Mouse (Mus musculus) intestine, embryonic 16.5 days (tissue): Measurements from ENCODE around the gene Ddb2. TPM values are rescaled to one million over a fixed set of nuclear protein-coding genes. Genes with fewer than 3 reads are reported as not detected.

Source experiments
- ATAC-seq: fragments of 200-750 bp; cut with Nextera tagmentation; 2 replicates; pipeline ENCODE4 v1.8.0; 2017; ENCODE audit warnings: moderate TSS enrichment, moderate library complexity
- H3K27ac ChIP-seq: fragments of 300-500 bp; sonication (generic); 2 replicates; pipeline ENCODE4 v1.5.1; 2014; ENCODE audit warnings: mild to moderate bottlenecking, low read length
- H3K27me3 ChIP-seq: fragments of 300-500 bp; sonication (generic); replicated peaks from 2 replicates; pipeline ENCODE4 v1.6.1; 2014; ENCODE audit warnings: low read length, control low read depth, mixed read lengths; ENCODE audit not compliant: control insufficient read depth, insufficient read depth
- H3K36me3 ChIP-seq: fragments of 300-500 bp; sonication (generic); 2 replicates; pipeline ENCODE4 v1.6.1; 2014; ENCODE audit warnings: low read length, control low read depth; ENCODE audit not compliant: control insufficient read depth, insufficient read depth
- H3K4me1 ChIP-seq: fragments of 300-500 bp; sonication (generic); 2 replicates; pipeline ENCODE4 v1.6.1; 2014; ENCODE audit warnings: low read length, control low read depth, mixed read lengths; ENCODE audit not compliant: control insufficient read depth, insufficient read depth
- H3K4me2 ChIP-seq: fragments of 300-500 bp; sonication (generic); 2 replicates; pipeline ENCODE4 v1.6.1; 2014; ENCODE audit warnings: low read depth, low read length, control low read depth
- H3K4me3 ChIP-seq: fragments of 300-500 bp; sonication (generic); 2 replicates; pipeline ENCODE4 v1.5.1; 2014; ENCODE audit warnings: mild to moderate bottlenecking, low read length
- H3K9ac ChIP-seq: fragments of 300-500 bp; sonication (generic); 2 replicates; pipeline ENCODE4 v1.6.1; 2014; ENCODE audit warnings: low read depth, low read length
- H3K9me3 ChIP-seq: fragments of 300-500 bp; sonication (generic); 2 replicates; pipeline ENCODE4 v1.6.1; 2016; ENCODE audit warnings: low read length, control low read depth; ENCODE audit not compliant: control insufficient read depth
- WGBS: fragments of 180-500 bp; shearing (Covaris S2); extraction: QIAGEN DNeasy Blood & Tissue Kit; methylation state at CpG from one replicate; pipeline ENCODE4 v1.1.7; 2014; 5-methylcytosine and 5-hydroxymethylcytosine counted together
- polyA plus RNA-seq: library from polyadenylated mRNA; unstranded; fragments of >200 nt; fragmentation: Nextera tagmentation; extraction: Ambion mirVana; gene quantifications from 2 replicates; pipeline ENCODE4 v1.2.1, GENCODE M21; 2015

Ddb2 gene
- 14.4 and 15.2 TPM in 2 replicates for polyA plus RNA-seq

- peak; percentile 99 for ATAC-seq
- WGBS = under 1% methylated on average over 47 of the region's 48 CpGs
- peak within 1 kb of the TSS; percentile 85 for H3K9ac ChIP-seq
- H3K9me3 ChIP-seq = no peaks in the 10 kb centered on the region
- H3K4me2 ChIP-seq = peak within 1 kb of the TSS; percentile 95
- H3K27ac ChIP-seq = peak within 1 kb of the TSS; percentile 97
- H3K4me3 ChIP-seq = peak within 1 kb of the TSS; percentile 71
- no peaks in the 10 kb centered on the region for H3K27me3 ChIP-seq
- no peaks in the 10 kb centered on the region for H3K36me3 ChIP-seq
- no peaks in the 10 kb centered on the region for H3K4me1 ChIP-seq
Observed at GRCm38 (mm10) chr2:91236601-91237510, at the start of gene Ddb2. Ddb2 (minus strand) TSS chr2:91236982.

- 14% methylated on average over 7 of the region's 7 CpGs for WGBS
- peaks cover 26% of the 10 kb centered on the region for H3K4me1 ChIP-seq
Observed at GRCm38 (mm10) chr2:91285885-91286505, 49.2 kb upstream of the Ddb2 start.

DNA sequence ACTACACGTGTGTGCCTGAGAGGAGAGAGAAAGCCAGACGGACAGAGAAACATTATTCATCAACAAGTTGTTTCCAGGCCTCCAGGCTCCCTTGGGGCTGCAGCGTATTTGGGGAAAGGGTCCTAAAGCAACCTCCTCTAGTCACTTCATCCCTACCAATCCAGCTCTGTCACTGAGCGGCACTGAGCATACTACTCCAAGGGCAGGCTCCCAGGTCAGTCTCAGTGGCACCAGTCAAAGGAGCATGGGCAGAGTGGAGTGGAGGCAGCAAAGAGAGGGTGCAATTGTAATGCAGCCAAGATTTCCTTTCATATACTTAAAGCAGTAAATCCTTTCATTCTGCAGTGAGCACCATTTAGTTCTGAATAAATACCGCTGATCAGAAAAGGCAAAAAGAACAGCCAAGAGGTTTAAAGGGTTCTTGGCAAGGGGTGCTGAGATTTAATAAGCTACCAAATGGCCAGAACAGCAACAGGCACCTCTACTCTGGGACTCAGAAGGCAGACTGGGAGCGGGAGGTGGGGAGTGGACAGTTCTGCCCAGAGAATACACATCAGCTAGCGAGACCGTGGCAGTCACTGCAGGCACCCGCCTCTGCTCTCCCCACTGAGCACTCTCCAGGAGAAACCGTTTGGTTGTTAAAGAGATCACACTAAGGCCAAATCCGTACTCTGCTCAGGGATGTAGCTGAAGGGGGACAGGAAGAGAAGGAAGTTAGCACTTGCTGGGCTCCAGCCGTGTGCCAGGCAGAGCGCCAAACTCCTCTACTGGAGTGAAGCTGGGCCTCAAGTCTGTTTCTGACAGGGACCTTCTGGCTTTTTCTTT, 47.8 kb upstream of the Ddb2 start:
- H3K4me3 ChIP-seq = no peak overlapping the region
- H3K9me3 ChIP-seq = no peaks in the 10 kb centered on the region
- no peaks in the 10 kb centered on the region for H3K27me3 ChIP-seq
- peak overlapping the region; percentile 30; the same call in 1 of the 2 replicates for H3K9ac ChIP-seq
- ATAC-seq = no peak
- no peaks in the 10 kb centered on the region for H3K36me3 ChIP-seq
- no peak overlapping the region for H3K4me2 ChIP-seq
- WGBS = 58% methylated on average over 13 of the region's 13 CpGs
- H3K4me1 ChIP-seq = peaks cover 26% of the 10 kb centered on the region
- peak overlapping the region; percentile 38; the same call in 1 of the 2 replicates for H3K27ac ChIP-seq

More at GRCm38 (mm10) chr2:91285885-91286505, 49.2 kb upstream of the Ddb2 start:
- no peak for ATAC-seq
- H3K27me3 ChIP-seq = no peaks in the 10 kb centered on the region
- no peak overlapping the region for H3K4me2 ChIP-seq
- H3K9ac ChIP-seq = no peak overlapping the region
- no peak overlapping the region for H3K27ac ChIP-seq
- no peaks in the 10 kb centered on the region for H3K9me3 ChIP-seq
- no peaks in the 10 kb centered on the region for H3K36me3 ChIP-seq
- no peak overlapping the region for H3K4me3 ChIP-seq

- Histone ChIP-seq H3K4me1 (peaks cover 30% of the 10 kb centered on the region), H3K4me2 (no peak overlapping the region), H3K9ac (peak overlapping the region; percentile 30; the same call in 1 of the 2 replicates), H3K36me3 (no peaks in the 10 kb centered on the region), H3K27ac (no peak overlapping the region), H3K4me3 (no peak overlapping the region), H3K27me3 (no peaks in the 10 kb centered on the region), H3K9me3 (no peaks in the 10 kb centered on the region)
- 69% methylated on average over 3 of the region's 3 CpGs for WGBS
- no peak for ATAC-seq
Observed at GRCm38 (mm10) chr2:91283972-91284371, 47.2 kb upstream of the Ddb2 start.

- H3K27me3 ChIP-seq = no peaks in the 10 kb centered on the region
- peaks cover 28% of the 10 kb centered on the region for H3K4me1 ChIP-seq
- H3K9ac ChIP-seq = peak overlapping the region; percentile 19; the same call in 1 of the 2 replicates
- WGBS = 46% methylated on average over 5 of the region's 5 CpGs
- no peaks in the 10 kb centered on the region for H3K36me3 ChIP-seq
- peak; percentile 89 for ATAC-seq
- peak overlapping the region; percentile 65 for H3K27ac ChIP-seq
- no peak overlapping the region for H3K4me3 ChIP-seq
- no peaks in the 10 kb centered on the region for H3K9me3 ChIP-seq
- no peak overlapping the region for H3K4me2 ChIP-seq
Observed at GRCm38 (mm10) chr2:91281366-91281765, 44.6 kb upstream of the Ddb2 start.

DNA sequence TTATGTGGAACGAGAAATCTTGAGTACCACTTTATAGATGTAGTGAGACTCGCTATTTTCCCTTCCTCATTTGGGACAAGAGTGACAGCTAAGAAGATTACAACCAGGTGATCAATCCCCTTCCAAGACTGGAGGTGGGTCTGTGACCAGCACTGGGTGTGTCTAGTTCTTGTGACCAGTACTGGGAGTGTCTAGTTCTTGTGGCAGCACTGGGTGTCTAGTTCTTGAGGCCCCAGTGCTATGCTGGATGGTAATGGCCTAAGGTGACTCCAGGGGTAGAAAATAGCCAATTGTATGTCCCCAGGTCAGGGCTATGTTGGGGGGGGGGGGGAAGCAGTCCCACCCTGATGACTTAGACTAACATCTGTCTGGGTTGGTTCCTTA, 42.6 kb upstream of the Ddb2 start:
- WGBS = 50% methylated on average over 2 of the region's 2 CpGs
- peak; percentile 66 for ATAC-seq
- Histone ChIP-seq H3K9ac (no peak overlapping the region), H3K4me1 (peaks cover 22% of the 10 kb centered on the region), H3K27ac (peak overlapping the region; percentile 18; the same call in 1 of the 2 replicates), H3K4me2 (peak overlapping the region; percentile 16; the same call in 1 of the 2 replicates), H3K27me3 (no peaks in the 10 kb centered on the region), H3K4me3 (no peak overlapping the region), H3K9me3 (no peaks in the 10 kb centered on the region), H3K36me3 (peaks cover 12% of the 10 kb centered on the region)

- Histone ChIP-seq H3K4me3 (no peak overlapping the region), H3K27ac (peak overlapping the region; percentile 18; the same call in 1 of the 2 replicates), H3K9me3 (no peaks in the 10 kb centered on the region), H3K4me1 (peaks cover 17% of the 10 kb centered on the region), H3K4me2 (peak overlapping the region; percentile 16; the same call in 1 of the 2 replicates), H3K9ac (no peak overlapping the region), H3K36me3 (peaks cover 15% of the 10 kb centered on the region), H3K27me3 (no peaks in the 10 kb centered on the region)
- peak; percentile 65 for ATAC-seq
- WGBS = 36% methylated on average over 10 of the region's 10 CpGs
Observed at GRCm38 (mm10) chr2:91278749-91279371, 42.1 kb upstream of the Ddb2 start.

DNA sequence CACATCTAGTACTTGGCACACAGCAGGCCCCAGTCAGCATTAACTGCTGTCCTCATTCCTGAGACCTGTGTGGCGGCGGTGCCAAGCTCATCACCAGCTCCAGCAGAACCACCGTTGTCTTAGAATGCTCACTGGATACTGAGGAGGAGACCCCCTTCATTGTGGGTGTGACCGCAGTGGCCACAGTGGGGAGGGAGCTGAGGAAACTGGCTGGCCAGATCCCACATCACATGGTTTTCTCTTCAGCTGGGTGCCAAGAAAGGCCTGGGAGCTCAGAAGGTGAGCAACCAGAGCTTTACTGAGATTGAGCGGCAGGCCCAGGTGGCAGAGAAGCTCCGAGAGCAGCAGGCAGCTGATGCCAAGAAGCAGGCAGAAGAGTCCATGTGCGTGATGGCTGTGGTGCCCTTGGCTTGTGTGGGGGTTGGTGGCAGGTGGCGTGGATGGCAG, 32.9 kb upstream of the Ddb2 start:
- Histone ChIP-seq H3K9ac (no peak overlapping the region), H3K9me3 (no peaks in the 10 kb centered on the region), H3K4me3 (no peak overlapping the region), H3K4me1 (peaks cover 6% of the 10 kb centered on the region; the same call in 1 of the 2 replicates), H3K27me3 (no peaks in the 10 kb centered on the region), H3K27ac (no peak overlapping the region), H3K36me3 (peaks cover 30% of the 10 kb centered on the region), H3K4me2 (no peak overlapping the region)
- 92% methylated on average over 8 of the region's 8 CpGs for WGBS
- no peak for ATAC-seq
